Mouse (Mus musculus) spleen, postnatal 10 days (tissue): ENCODE results near the gene Ski.
"Not testable (repeated sequence)": the region's sequence is repeated elsewhere in the genome, so short reads cannot be mapped to it uniquely, and the experiment has no call there.

Experiments
- DNase-seq, 2 experiments: peaks; one replicate each; pipeline ENCODE4 v3.0.0; 2021 to 2022; ENCODE audit warnings: low spot score in 2 of 2

Ski gene

DNA sequence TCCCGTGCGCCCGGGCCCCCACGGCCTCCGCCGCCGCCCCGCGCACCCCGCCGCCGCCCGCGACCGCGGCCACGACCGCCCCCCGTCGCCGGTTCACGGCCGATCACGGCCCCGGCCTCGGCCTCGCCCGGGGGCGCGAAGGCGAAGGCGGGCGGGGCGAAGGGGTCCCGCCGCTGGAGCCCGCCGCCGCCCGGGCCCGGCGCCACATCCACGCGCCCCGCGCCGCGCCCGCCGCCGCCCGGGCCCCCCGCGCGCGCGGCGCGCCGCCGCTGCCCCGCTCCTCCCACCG is at the start of gene Ski:
TSS of gene Ski (minus strand) at position 41 of the 289 bp plus-strand sequence.
- no peak for DNase-seq

DNA sequence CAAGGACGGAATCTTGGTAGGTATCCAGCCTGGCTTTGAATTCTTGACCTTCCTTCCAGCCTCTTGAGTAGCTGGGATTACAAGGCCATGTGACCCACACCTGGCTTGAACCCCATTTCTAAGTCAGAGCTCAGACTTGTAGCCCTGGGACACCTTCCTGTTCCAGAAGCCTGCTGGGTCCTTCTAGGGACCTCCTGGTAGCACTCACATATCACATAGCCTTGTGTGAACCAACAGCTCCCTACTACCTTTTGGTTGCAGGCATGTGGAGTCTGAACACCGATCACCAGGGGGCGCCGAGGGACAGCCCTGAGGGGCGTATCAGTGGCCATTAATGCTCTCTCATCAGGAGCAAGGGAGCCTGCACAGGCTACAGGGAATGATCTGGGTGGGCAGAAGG is 46.0 kb upstream of the Ski start:
- DNase-seq = peak; percentile 13 to 69

DNA sequence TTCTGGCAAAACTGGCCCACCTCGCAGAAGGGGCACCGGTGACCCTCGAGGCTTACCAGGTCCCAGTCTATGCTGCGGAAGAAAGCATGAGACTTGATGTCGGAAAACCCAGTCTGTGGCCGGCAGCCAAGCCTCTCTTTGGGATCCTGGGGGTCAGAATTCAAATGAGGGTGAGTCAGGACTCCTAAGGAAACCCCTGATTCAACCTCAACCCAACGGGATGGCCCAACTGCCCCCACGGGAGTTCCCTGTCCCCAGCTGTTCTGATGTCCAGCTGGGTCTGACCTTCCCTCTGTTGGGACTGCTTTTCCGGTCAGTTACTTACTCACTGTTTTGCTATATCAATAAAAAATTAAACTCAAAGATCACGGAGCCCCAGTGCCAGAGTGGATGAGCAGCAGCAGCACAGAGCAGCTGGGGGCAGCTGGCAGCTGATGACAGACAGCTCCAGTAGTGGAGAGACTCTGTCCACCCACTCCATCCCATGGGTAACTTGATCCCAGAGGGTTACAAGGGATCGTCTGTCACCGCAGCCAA is 45.3 kb upstream of the Ski start:
- no peak for DNase-seq

DNA sequence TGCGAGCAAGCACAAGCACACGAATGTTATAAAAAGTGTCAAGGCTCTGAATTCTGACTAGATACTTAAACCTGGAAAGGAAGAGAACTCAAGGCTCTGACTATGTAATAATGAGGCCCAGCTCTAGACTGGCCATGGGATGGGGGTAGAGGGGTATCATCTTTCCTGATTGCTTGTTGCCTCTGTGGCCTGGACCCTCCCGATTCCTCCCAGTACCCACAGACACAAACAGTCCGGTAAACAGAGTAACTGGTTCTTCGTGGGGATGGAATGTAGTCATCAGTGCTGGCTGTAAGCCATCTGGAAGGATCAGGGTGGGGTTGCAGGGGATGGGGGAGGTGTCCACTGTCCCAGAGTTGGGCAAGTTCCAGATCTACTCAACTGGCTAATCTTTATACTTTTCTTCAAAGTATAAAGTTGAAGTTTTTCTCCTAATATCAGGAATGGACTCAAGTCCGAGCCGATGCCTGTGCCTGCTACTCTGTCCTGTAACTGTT is 44.7 kb upstream of the Ski start:
- DNase-seq = no peak

DNA sequence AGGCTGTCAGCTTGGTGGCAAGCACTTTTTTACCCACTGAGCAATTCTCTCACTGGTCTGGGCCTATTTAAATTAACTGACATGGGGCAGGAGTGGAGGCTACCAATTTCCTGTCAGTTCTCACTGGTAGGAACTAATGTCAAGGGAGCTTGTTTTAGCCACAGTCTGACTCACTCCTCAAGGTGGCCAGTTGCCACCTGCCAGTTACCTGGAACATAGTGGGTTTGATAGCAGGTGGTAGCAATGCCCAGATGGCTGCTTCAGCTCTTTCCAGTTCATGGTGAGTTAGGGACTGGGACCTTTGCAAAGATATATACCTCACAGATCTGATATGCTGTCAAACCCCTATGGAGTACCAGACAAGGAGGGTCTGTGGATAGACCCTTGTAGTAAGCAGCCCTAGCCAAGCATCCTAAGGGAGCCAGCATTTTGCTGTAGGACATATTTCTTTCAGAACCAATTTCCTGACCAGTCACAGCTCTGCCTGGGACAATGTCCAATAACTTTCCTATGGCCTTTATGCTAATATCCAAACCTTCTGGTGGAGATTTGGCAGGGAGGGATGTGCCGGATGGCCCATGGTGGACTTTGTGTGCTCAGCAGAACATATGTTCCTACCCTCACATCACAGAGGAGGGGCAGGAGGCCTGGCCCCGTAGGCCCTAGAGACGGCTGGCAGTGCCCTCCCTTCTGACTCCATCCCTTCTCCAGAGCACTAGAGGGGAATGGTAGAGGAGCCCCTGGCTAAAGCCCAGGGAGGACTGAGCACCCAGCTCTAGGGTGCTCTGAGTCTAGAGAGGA is 42.3 kb upstream of the Ski start:
- DNase-seq = no peak

DNA sequence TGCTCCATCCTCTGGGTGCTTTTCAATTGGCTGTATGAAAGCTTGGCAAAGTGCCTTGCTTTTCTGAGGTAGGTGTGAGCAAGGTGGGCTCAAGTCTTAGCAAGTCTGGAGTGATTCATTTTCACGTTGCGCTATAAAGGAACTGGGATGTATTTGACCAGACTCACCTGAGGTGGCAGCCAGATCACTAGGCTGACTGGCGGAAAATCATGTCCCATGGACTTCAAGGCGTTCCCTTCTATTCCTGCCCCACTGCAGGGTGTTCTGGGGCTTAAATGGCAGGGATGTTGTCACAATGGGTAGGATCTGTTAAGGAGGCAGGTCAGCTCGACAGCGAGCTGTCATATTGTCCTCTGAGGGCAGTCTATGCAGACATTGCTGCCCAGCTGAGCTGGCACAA is 29.9 kb upstream of the Ski start:
- DNase-seq = no peak

DNA sequence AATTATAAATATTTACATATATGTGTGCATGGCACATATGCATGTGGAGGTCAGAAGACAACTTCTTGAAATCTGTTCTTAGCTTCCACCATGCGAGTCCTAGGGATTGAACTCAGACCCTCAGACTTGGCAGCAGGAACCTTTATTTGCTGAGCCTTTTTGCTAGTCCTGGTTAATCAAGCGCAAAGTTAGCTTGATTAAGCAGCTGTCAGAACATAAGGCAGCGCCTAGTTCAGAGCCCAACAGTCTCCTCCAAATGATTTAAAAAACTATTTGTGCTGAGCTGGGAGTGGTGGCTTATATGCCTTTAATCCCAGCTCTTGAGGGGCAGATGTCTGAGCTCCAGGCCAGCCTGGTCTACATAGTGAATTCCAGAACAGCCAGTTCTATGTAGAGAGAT is 28.8 kb upstream of the Ski start:
- no peak for DNase-seq

DNA sequence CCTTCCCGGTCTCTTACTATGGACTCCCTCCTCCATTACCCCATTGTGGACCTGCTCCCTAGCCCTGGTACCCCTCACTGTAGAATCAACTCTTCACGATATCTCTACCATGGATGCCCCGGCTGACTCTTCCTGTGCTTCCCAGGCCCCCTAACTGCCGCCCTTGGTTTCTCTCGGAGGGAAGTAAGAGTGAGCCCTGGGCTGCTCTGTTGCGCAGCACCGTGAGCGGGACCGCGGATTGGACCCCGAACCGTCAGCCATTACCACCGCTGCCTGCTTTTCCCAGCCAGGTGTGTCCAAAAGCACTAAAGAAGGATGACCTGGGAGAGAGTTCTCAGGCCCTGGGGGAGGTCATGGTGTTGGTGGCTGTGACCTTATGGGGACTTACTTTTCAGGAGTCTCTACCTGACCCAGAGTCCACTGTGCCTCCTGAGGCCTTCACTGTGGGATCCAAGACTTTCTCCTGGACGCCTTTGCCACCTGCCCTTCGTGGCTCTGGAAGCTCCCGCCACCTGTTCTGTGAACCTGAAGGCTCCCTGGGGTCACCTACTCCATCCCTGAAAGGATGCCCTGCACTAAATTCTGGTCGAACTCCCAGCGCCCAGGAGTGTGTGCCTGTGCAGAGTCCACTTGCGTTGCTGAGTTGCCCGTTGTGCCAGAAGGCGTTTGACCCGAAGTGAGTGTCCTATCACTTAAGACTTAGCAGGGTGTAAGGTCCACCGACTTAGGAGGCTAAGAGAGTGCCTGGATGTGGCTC is 28.1 kb upstream of the Ski start:
- DNase-seq = peak; percentile 22 to 41

DNA sequence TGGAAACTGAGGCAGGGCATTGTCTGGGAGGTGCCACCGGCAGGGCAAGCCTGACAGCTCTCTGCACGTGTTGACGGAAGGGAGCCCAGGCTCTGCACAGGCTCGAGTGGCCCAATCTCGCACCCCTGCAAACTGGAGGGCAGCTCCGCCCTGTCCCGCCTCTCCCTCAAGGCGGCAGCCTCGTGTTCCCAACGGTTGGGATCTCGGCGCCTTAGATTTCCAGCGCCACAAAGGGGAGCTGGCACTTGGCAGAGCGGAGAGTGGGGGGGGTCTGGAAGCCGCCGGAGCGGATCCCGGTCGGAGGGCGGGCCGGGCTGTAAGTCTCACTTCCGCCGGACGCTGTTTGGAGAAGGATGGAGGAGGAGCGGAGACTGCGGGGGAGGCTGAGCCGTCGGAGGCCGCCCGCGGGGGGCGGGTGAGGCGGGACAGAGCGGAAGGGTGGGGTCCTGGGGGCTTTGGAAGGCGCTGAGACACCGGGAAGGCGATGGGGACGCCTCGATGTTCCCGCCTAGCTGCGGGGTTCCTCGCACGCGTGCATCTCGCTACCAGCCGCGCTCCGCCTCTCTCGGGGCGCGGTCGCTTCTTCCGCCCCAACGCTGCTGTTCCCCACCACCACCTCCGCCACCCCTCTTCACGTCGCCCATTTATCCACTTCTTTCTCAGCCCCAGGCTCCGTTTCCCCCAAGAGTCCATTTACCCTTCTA is 27.4 kb upstream of the Ski start, which contains the start of gene Faap20:
TSS of gene Faap20 (plus strand) at position 155 of the 704 bp plus-strand sequence.
- DNase-seq = peak; percentile 75 to 81

DNA sequence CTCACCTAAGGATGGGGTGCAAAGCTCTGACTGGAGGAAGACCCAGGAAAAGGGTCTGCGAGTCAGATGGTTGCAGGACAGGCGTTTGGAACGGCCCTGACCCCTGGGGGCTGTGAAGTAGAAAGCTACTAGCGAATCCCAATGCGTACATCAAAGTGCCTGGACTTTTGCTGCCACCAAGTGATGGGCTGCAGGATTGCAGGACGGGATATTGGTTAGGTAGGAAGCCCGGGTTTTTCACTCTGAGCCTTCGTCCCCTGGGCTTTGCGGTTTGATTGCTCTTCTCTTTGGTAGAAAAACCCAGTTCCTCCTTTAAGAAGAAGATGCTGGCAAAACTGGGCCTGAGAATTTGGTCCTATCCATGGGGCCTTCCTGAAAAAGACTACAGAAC is 26.9 kb upstream of the Ski start:
- DNase-seq = peak; percentile 81 to 92

DNA sequence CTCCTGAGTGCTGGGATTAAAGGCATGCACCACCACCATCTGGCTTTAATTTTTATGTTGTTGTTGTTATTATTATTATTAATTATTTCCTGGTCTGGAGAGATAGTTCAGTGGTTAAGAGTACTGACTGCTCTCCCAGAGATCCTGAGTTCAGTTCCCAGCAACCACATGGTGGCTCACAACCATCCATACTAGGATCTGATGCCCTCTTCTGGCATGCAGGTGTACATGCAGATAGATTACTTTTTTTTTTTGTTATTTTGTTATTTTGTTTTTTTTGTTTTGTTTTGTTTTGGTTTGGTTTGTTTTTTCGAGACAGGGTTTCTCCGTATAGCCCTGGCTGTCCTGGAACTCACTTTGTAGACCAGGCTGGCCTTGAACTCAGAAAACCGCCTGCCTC is 25.7 kb upstream of the Ski start:
- DNase-seq = not testable (repeated sequence)

DNA sequence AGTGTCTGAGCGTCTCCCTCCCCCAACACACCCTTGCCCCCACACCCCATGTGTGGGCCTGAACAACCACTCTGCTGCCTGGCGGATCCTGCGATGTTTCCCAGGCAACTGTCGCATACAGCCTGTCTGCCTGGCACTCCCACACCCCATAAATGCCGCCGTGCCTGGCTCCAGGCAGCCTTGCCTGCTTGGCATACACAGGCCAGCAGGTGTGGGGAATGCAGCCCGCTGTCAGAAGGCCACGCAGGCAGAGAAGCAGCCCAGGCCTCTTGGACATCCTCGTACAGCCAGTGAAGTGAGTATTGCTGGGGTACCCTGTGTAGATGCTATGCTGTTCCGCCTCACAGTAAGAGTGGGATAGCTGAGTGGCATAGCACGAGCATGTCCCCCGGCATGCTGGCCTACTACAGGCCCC is 24.3 kb upstream of the Ski start:
- no peak for DNase-seq

DNA sequence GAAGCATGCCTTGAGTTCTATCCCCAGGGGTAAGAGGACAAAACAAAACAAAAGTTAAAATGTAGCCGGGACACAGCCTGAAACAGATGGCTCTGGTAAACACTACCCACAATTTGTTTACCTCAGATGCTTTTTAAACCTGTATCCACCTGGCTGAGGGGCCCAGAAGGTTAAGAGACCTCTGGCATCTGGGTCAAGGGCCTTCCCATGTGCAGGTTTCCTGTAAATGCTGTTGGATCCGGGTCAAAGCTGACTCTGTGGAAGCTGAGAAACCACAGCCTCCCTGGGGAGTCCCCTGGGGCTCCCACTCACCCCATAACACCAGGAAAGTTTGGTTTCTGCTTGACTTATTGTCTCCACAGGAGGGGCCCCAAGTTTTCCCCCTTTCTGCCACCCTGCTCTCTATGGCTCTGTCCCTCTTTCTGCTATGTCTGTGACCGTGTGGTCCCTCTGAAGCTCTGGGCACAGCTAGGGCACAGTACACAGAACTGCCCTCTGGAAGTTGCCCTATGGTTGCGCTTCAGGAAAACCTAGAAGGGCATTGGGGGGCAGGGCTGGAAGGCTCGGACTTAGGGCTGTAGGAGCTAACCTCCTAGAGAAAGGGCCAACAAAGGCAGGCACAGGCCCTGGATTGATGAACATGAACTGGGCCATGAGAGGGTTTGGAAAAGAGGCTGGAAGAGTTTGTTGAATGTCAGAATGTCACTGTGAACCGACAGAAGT is 23.5 kb upstream of the Ski start:
- DNase-seq = no peak

DNA sequence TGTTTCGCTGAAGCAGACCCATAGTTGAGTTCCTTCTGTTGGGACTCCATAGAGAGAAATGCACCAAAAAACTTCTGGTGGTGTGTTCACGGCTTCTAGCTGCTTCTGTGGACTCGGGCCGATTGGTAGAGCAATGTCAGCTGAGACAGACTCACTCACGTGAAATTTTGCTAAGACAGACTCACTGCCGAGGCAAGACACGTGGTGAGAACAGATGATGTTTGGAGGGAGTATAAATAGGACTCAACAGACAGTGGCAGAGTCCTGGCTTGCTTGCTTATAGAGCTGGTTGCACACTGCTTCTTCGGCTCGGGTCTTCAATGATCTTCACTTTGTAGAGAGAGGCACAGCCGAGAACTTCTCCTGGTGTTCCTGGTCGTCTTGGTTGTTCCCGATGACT is 20.8 kb upstream of the Ski start:
- DNase-seq = no peak

DNA sequence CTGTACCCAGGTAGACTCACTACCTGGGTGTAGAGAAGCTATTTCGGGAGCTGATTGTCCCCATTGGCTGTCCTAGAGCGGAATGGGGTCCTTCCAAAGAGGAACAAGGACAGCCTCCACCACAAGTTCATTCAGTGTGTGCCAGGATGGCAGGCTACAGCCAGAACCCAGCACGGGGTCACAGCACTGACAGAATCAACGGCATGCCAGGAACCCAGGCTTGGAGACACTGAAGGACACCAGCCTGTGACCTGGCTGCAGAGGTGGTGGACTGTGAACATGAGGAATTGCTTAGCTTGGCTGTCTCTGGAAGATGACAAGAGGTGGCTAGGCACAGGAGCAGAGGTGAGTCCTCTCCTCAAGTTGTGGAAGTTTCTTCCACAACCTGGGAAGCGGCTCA is 19.9 kb upstream of the Ski start:
- no peak for DNase-seq

DNA sequence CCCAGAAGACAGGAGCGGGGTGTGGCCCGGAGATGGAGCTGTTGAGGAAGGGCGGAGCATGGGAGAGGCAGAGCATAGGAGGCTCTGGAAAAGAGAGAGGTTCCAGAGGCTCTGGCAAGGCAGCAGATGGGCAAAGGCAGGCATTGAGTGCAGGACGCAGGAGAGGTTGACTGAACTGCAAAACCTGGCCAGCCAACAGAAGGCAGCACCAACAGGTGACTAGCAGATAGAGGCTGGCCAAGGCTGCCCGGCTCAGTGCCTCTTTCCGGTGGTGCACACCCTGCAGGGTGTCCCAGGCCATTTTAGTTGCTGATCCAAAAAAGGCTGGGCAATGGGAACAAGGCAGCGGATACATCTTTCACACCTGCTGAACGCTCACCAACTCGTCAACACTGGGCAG is 19.4 kb upstream of the Ski start:
- DNase-seq = no peak

DNA sequence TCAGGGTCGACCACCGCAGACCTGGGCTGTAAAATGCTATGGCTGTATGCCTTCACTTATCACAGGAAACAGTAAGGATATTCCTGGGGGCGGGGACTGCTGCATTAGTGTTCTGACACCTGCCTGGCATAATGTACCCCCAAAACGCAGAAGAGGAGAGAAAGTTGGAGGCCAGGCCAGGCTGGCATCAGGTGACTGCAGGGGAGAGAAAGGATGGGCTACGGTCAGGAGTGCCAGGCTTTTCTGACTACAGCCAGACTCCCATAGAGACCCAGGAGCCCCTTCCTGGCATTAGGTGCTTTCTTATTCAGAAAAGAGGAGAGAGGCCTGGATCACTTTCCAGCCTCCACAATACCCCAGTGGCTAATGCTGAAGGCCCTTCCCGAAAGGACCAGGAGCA is 17.1 kb upstream of the Ski start:
- DNase-seq = no peak

DNA sequence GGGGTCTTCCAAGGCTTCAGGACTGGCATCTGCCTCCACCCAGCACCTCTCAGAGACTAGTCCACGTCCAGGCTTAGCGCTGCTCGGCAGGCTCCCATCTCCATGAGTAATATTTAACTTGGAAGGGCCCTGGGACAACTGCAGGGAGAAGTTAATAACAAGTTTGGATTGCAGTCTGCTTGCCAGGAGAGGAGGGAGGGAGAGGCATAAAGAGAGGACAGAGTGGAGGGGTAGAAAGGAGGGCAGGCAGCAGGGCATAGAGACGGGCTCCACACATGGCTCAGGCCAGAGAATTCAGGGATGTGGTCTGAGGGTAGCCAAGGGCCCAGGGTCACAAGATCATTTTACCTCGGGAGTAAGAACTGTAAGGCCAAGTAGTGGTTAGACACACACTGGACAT is 15.9 kb upstream of the Ski start:
- DNase-seq = no peak

DNA sequence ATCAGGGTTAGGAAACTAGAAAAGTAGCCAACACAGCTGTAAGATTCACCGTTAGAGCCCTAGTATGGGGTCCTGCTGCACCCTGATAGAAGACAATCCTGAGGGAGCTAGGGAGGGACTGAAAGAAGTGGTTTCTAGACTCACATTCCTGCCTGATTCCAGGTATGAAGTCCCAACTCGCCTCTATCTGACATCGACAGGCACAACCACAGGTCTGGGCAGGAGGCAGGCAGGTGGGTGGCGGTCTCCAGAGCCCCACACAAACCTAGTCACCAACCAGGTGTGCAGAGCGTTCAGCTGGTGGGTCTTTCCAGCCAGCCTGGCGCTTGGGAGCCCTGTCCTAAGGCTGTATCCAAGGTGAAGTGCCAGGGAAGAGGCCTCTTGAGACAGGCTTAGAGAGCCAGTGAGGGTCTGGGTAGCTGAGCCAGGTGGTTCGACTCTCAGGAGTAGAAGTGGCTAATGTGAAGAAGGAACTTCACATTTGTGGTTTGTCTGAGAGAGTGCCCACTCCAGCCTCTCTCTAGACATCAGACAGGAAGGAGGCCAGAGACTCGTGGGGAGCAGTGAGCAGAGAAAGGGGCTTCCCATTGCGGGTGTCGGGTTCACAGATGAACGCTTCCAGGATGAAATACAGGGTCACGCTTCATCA is 14.5 kb upstream of the Ski start:
- peak in 1 of 2 experiments; percentile 48 for DNase-seq

DNA sequence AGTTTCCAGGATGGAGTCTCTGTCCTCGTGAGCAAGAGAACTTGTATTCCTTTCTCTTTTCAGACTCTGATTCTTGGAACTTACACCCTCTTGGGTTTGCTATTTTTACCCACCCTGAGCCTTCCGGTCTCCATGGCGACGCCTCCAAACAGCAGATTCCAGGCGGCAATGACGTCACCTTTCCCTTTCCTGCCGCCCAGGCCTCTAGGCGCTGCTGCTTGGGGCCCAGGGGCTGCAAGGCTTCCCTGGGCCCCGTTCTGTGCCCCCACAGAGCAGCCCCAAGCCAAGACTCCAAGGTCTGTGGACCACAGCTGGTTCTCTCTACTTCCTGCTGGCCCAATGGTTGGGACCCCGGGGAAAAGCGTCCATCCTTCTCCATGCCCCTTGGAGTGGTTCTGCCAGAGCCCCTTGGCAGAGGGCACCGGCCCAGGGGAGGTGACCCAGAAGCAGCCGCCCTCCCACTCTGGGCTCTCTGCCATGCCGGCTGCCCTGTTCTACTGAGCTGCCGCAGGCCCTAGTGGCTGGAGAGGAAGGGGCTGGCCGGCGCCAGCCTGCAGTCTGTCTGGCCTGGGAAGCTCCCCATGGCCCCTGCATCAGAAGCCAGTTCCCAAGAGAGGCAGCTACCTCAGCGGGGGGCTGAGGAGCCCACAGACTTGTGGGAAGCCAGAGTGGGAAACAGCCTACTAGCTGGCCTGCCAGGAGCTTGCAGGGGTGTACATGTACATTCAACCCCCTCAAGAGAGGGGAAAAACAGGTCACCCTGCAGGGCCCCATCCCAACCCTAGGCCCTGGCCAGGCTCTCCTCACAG is 13.1 kb upstream of the Ski start:
- DNase-seq = peak in 1 of 2 experiments; percentile 55
